Mouse (Mus musculus): ENCODE results near the gene Plin3.

DNA sequence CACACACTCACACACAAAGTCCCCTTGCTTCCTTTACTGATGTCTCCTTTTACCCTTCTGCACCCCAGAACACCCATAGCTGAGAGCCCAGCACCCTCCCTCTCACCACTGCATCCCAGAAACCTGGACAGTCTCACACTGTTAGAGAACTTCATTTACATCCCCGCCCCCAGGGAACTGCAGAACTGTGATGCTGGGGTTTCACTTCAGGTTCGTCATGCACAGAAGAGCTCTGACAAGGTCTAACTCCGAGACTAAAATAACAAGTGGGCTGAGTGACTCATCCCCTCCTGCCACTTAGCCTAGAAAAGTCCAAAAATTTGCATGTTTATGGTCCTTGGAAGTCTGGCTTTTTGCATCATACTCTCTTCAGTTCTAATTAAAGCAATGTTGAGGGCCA lies 26.4 kb downstream of the Plin3 start:
- TF ChIP-seq EP300 (IDR thresholded peaks at IDR 0.05; ENCODE audit: low read depth): no peak
- TF ChIP-seq CTCF (IDR thresholded peaks at IDR 0.05; ENCODE audit: low read depth): no peak
